Mouse (Mus musculus): ENCODE results near the gene Ccdc12. TPM values are rescaled to one million over a fixed set of nuclear protein-coding genes. Genes with fewer than 3 reads are reported as not detected.
A peak's percentile ranks its signal among the peaks of the same experiment; 100 is the strongest.

Gene Ccdc12
- polyA plus RNA-seq, 1 experiment from 2014 or later = 174 TPM

DNA sequence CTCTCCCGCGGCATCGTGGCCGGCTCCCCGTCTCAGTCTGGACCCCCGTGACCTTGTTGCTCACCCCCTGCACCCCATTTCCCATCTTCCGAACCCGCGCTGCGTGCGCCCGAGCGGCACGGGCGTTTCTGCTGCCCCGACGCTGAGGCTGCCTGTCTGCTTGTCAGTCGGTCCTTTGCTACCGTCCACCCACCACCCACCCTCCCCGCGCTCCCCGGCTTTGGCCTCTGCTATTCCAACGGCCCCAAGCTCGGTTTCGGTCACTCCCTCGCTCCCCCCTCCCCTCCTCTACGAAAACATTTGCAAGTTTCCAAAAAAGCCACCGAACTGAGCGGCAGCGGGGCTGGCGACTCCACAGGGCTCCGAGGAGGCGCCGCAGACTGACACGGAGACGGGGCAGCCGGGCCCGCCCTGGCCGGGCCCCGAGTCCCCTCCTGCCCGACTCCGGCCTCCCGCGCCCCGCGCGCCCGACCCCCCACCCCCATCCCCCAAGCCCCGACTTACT is 86.7 kb downstream of the Ccdc12 start:
- DNase-seq (ENCODE audit: low spot score) = peak; percentile 80
- Histone ChIP-seq H3K27ac (replicated peaks) (peak overlapping the region; percentile 96), H3K4me1 (peaks cover 72% of the 10 kb centered on the region), H3K36me3 (replicated peaks) (peaks cover 22% of the 10 kb centered on the region), H3K4me3 (peak overlapping the region; percentile 84), H3K27me3 (replicated peaks; ENCODE audit: low read depth, poor library complexity, severe bottlenecking) (peaks cover 81% of the 10 kb centered on the region), H3K9me3 (no peaks in the 10 kb centered on the region)
- under 1% methylated on average over 49 of the region's 49 CpGs for WGBS

DNA sequence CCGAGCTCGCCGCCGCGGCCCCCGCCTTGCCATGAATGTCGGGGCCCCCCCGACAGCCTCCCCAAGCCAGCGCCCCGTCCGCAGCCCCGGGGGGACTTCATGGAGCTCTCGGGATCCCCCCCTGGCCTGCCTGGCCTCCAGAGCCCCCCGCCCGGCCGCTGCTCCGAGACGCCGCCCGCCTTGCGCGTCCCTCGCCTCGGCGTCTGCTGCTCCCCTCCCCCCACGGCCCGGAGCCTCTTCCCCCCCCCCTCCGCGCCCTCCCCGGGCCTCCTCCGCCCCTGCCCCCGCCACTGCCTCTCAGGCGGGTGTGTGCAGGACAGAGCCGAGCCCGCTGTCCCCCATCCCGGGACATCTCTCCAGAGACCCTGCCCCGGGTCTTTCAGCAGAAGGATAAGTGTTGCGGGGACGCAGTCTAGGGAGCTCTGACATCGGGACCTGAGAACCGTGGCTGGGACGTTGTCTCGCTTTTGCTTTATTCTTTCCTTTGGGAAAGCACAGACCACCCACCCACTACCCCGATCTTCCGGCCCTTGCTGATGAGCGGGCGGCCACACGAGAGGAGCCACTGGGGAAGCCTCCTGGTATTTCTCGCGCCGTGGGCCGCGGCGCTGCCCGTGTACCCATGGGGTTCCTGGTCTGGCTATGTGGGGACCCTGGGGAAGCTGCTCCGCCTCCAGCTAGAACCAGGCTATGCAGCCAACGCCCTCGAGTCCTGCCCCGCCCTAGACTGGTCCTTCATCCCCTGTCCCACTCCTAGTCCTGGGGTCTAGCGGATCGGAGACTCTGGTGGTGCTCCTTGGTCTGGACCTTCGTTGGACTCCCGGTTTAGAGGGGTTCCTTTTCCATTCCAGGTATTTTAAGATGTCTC is 87.4 kb downstream of the Ccdc12 start:
- WGBS = 3% methylated on average over 62 of the region's 63 CpGs
- H3K9me3 ChIP-seq = no peaks in the 10 kb centered on the region
- H3K4me1 ChIP-seq = peaks cover 75% of the 10 kb centered on the region
- DNase-seq (ENCODE audit: low spot score) = peak; percentile 82
- H3K27ac ChIP-seq (replicated peaks) = peak overlapping the region; percentile 96
- H3K36me3 ChIP-seq (replicated peaks) = peaks cover 15% of the 10 kb centered on the region
- H3K27me3 ChIP-seq (replicated peaks; ENCODE audit: low read depth, poor library complexity, severe bottlenecking) = peaks cover 88% of the 10 kb centered on the region
- H3K4me3 ChIP-seq = peak overlapping the region; percentile 84

DNA sequence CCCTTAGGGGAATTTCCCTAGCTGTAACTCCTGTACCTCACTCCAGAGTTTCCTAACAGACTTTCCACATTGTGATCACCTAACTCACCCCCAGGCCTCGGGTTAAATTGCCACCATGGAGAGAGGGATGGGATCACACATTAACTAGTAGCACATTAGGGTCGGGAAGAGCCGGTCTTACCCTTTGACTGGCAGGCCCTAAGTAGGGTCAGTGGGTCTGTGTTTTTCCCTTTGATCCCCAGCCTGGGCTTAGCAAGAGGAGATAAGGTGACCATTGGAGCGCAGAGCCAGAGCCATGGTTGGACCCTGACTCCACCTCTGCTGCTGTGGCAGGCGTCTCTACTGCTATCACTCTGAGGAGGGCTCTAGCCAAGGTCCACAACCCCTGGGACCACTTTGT is 89.4 kb downstream of the Ccdc12 start:
- WGBS = 5% methylated on average over 5 of the region's 5 CpGs
- Histone ChIP-seq H3K27ac (replicated peaks) (peak overlapping the region; percentile 21; the same call in 1 of the 2 replicates), H3K9me3 (no peaks in the 10 kb centered on the region), H3K36me3 (replicated peaks) (no peaks in the 10 kb centered on the region), H3K4me3 (no peak overlapping the region), H3K27me3 (replicated peaks; ENCODE audit: low read depth, poor library complexity, severe bottlenecking) (peaks cover 88% of the 10 kb centered on the region), H3K4me1 (peaks cover 79% of the 10 kb centered on the region)
- DNase-seq (ENCODE audit: low spot score) = no peak

DNA sequence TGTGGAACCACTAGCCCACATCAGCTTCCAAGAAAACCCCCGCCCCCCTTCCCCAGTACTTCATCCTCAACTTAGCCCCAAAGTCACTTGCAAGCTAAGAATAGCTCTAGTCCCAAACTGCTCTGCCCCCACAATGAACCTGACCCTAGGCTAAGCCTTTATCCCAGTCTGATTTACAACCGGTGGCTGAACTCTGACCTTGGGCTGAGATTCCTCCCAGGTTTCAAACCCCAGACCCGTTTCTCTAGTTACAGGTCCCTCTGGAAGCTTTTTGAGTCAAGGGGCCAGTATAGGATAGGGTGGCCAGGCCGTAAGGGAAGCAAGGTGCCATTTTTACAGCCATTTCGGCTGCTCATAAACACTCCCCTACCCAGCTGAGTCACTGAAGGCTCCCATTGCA is 89.9 kb downstream of the Ccdc12 start:
- 31% methylated on average over 5 of the region's 5 CpGs for WGBS
- DNase-seq (ENCODE audit: low spot score) = no peak
- H3K4me3 ChIP-seq = no peak overlapping the region
- peaks cover 88% of the 10 kb centered on the region for H3K27me3 ChIP-seq (replicated peaks; ENCODE audit: low read depth, poor library complexity, severe bottlenecking)
- H3K36me3 ChIP-seq (replicated peaks) = no peaks in the 10 kb centered on the region
- peak overlapping the region; percentile 21; the same call in 1 of the 2 replicates for H3K27ac ChIP-seq (replicated peaks)
- peaks cover 79% of the 10 kb centered on the region for H3K4me1 ChIP-seq
- no peaks in the 10 kb centered on the region for H3K9me3 ChIP-seq

DNA sequence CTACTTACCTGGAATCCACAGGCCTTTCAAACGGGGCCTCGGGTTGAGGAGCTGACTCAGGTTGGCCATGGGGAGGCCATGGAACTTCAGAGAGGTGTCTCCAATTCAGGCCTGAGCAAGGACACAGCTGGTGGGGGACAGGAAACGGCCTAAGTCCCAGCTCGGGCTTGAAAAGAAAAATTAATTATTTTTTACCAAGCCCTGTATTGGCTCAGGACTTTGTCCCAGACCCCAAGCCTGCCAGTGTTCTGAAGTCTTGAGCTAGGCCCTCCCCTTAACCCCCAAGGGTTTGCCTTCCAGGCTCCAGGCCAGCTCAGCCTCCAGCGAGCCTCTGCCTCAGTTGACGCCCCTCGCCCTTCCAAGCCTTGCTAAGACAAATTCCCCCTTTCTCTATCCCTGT is 90.7 kb downstream of the Ccdc12 start, which contains the start of gene Pth1r:
TSS of gene Pth1r (minus strand) at position 185 of the 400 bp plus-strand sequence.
- H3K4me1 ChIP-seq = peaks cover 74% of the 10 kb centered on the region
- WGBS = 64% methylated on average over 7 of the region's 7 CpGs
- peaks cover 87% of the 10 kb centered on the region for H3K27me3 ChIP-seq (replicated peaks; ENCODE audit: low read depth, poor library complexity, severe bottlenecking)
- peak within 1 kb of the TSS; percentile 21; the same call in 1 of the 2 replicates for H3K27ac ChIP-seq (replicated peaks)
- H3K4me3 ChIP-seq = no peak within 1 kb of the TSS
- DNase-seq (ENCODE audit: low spot score) = no peak
- no peaks in the 10 kb centered on the region for H3K36me3 ChIP-seq (replicated peaks)
- no peaks in the 10 kb centered on the region for H3K9me3 ChIP-seq

DNA sequence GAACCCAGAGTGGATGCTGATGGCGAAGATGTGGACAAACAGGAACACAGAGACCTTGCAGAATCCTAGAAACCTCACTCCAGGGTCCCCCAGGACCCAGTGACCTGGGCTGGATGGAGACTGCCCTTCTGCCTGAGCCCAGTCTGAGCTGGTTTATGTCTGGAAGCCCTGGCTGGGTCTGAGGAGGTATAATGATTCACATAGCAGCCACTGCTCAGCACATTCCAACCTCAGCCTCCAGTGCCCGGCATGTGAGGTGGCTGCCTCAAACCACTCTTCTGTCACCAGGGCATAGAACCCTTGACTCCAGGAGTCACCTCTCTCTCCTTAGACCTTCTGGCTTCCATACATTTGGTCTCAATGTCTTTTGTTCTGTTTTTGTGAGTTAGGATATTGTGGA is 92.1 kb downstream of the Ccdc12 start:
- peaks cover 70% of the 10 kb centered on the region for H3K4me1 ChIP-seq

DNA sequence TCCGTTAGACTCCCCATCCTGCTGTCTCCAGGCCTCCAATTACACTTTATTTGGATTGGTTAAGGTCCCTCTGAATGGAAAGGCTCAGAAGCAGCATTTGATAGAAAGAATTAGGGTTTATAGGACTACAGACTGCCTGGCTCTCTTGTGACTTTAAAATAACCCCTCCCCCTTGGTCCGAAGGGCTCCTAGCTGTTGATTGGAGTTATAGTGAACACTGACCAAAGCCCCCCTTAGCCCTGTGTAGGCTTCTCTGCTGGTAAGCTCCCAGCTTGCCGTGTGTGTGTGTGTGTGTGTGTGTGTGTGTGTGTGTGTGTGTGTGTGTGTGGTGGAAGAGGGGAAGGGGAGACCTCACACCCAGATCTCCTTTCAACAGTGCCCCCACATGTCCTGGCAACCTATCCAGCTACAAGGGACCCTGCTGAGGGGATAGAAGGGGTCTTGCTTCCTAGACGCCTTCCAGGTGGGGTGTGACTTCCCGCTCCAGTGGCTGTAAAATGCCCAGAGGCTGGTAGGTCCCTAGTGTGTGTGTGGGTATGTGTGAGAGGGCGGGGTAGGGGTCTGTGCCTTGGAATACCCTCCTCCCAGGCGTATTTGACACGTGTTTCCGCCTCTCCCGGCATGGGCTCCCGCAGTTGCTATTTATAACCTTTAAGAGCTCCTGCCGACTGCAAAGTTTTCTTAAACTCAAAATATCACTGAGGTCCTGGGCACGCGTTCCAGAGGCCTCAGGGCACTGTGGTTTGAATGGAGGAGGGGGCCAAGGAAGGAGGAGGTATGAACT is 94.3 kb downstream of the Ccdc12 start:
- H3K4me1 ChIP-seq = peaks cover 59% of the 10 kb centered on the region
- peak overlapping the region; percentile 72 for H3K27ac ChIP-seq (replicated peaks)
- no peaks in the 10 kb centered on the region for H3K9me3 ChIP-seq
- no peaks in the 10 kb centered on the region for H3K36me3 ChIP-seq (replicated peaks)
- no peak overlapping the region for H3K4me3 ChIP-seq
- DNase-seq (ENCODE audit: low spot score) = peak; percentile 36
- H3K27me3 ChIP-seq (replicated peaks; ENCODE audit: low read depth, poor library complexity, severe bottlenecking) = peaks cover 59% of the 10 kb centered on the region
- WGBS = 40% methylated on average over 14 of the region's 14 CpGs

More for the DNA sequence above, 92.1 kb downstream of the Ccdc12 start:
- no peaks in the 10 kb centered on the region for H3K9me3 ChIP-seq
- no peak for DNase-seq (ENCODE audit: low spot score)
- 73% methylated on average over 2 of the region's 2 CpGs for WGBS
- H3K36me3 ChIP-seq (replicated peaks) = no peaks in the 10 kb centered on the region
- peaks cover 77% of the 10 kb centered on the region for H3K27me3 ChIP-seq (replicated peaks; ENCODE audit: low read depth, poor library complexity, severe bottlenecking)
- no peak overlapping the region for H3K4me3 ChIP-seq
- peak overlapping the region; percentile 7; the same call in 1 of the 2 replicates for H3K27ac ChIP-seq (replicated peaks)

DNA sequence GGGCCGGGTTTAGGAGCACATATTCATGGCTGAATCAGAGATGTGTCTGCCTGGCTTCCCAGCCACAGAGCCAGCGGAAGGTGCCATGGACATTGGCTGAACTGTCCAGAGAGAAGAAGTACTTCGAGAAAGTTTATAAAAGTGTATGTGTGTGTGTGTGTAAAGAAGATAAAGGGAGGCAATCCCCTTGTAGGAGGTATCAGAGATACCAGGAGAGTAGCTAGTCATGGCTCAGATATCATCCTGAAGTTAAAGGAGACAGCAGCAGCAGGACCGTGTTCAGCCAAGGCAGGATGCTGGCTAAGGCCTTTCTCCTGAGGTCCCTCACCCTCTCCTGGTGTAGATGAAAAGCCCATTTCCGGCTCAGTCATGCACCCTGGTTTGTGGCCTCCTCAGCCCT is 95.1 kb downstream of the Ccdc12 start:
- H3K9me3 ChIP-seq = no peaks in the 10 kb centered on the region
- WGBS = 82% methylated on average over 5 of the region's 5 CpGs
- no peak for DNase-seq (ENCODE audit: low spot score)
- no peaks in the 10 kb centered on the region for H3K36me3 ChIP-seq (replicated peaks)
- H3K4me1 ChIP-seq = peaks cover 51% of the 10 kb centered on the region
- H3K27ac ChIP-seq (replicated peaks) = peak overlapping the region; percentile 72
- H3K27me3 ChIP-seq (replicated peaks; ENCODE audit: low read depth, poor library complexity, severe bottlenecking) = peaks cover 51% of the 10 kb centered on the region
- H3K4me3 ChIP-seq = no peak overlapping the region

DNA sequence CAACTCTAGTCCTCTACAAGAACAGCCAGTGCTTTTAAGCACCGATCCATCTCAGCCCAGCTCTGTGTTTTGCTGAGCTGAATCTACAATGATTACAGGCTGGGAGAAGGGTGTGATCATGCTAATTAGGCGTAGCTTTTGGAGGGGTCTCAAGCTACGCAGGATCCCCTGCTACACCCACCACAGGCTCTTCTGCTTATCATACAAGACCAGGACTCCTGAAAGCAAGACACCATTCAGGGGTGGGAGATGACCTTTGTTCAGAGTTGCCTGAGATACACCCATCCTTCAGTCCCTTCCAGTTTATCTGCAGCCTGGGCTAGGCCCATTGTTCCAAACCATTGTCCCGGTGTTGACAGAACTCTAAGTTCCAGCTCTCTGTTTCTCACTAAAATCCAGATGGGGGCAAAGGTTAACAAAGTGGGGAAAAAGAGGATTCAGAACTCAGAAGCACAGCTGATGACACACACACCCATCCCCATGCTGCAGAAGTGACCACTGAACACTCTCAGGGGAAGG is 96.7 kb downstream of the Ccdc12 start:
- WGBS = 81% methylated on average over 4 of the region's 4 CpGs
- Histone ChIP-seq H3K27ac (replicated peaks) (no peak overlapping the region), H3K4me3 (no peak overlapping the region), H3K4me1 (peaks cover 39% of the 10 kb centered on the region), H3K27me3 (replicated peaks; ENCODE audit: low read depth, poor library complexity, severe bottlenecking) (peaks cover 37% of the 10 kb centered on the region), H3K36me3 (replicated peaks) (no peaks in the 10 kb centered on the region), H3K9me3 (no peaks in the 10 kb centered on the region)
- no peak for DNase-seq (ENCODE audit: low spot score)

DNA sequence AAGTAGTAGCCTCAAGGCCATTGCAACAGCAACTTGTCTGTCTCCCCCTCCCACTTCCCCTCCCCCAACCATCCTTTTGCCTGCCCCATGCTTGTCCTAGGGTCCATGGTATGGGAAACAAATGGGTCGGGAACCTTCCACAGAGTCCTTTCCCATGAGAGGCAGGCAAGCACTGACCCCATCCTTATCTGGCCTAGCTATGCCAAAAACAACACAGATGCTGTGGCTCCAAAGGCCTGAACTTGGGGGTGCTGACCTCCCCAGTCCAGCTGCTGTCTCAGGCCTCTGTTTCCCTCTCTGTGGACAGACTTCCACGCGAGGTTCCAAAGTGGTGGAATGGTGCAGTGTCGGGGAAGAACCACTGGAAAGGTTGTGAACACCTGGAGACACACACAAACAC is 97.5 kb downstream of the Ccdc12 start:
- 81% methylated on average over 4 of the region's 4 CpGs for WGBS
- Histone ChIP-seq H3K9me3 (no peaks in the 10 kb centered on the region), H3K36me3 (replicated peaks) (no peaks in the 10 kb centered on the region), H3K4me1 (peaks cover 33% of the 10 kb centered on the region), H3K4me3 (no peak overlapping the region), H3K27me3 (replicated peaks; ENCODE audit: low read depth, poor library complexity, severe bottlenecking) (peaks cover 29% of the 10 kb centered on the region), H3K27ac (replicated peaks) (0 out of 2 replicates have a peak overlapping the region, but pooled peaks have one; percentile 51)
- no peak for DNase-seq (ENCODE audit: low spot score)

DNA sequence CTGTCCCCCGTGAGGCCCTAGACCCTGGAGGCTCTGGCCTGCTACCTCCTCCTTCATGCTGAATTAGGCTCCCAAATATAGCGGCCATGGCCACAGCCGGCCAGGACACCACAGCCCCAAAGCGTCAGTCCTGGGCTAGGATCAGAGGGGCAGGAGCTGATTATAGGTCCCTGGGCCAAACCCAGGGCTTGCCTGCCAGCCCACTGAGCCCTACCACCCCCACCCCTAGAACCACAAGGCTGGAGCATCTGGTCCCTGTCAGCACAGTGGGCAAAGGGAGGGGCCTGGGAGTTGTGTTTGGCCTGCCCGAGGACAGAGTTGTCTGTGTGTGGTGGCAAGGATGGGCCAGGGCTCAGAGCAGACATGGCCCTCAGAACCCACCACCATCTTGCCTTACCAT is 101.5 kb downstream of the Ccdc12 start:
- Histone ChIP-seq H3K27ac (replicated peaks) (no peak overlapping the region), H3K4me1 (peaks cover 35% of the 10 kb centered on the region), H3K4me3 (no peak overlapping the region), H3K9me3 (no peaks in the 10 kb centered on the region), H3K27me3 (replicated peaks; ENCODE audit: low read depth, poor library complexity, severe bottlenecking) (peaks cover 5% of the 10 kb centered on the region; the same call in 1 of the 2 replicates), H3K36me3 (replicated peaks) (no peaks in the 10 kb centered on the region)
- 72% methylated on average over 5 of the region's 5 CpGs for WGBS
- no peak for DNase-seq (ENCODE audit: low spot score)

DNA sequence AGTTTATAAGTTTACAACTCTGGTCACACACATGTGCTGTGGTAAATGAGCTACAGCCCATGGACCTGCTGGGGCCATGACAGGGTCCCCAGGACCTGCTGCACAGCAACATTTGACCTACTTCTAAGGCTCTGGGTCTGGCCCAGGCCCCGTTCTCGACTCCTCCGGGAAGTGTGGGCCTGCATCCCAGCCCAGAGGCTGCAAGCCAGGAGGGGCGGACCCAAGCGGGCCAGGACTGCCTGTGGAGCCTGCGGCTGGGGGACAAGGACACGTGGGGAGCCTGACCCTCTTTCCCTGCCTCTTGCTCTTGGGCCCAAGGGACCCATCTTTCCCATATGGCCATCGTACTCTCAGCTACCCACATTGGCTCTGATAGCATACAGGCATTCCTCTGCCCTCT is 102.3 kb downstream of the Ccdc12 start:
- peaks cover 10% of the 10 kb centered on the region for H3K27me3 ChIP-seq (replicated peaks; ENCODE audit: low read depth, poor library complexity, severe bottlenecking)
- H3K9me3 ChIP-seq = no peaks in the 10 kb centered on the region
- no peaks in the 10 kb centered on the region for H3K36me3 ChIP-seq (replicated peaks)
- H3K4me1 ChIP-seq = peaks cover 32% of the 10 kb centered on the region
- WGBS = 73% methylated on average over 8 of the region's 8 CpGs
- H3K4me3 ChIP-seq = no peak overlapping the region
- H3K27ac ChIP-seq (replicated peaks) = 0 out of 2 replicates have a peak overlapping the region, but pooled peaks have one; percentile 44
- DNase-seq (ENCODE audit: low spot score) = no peak

All from embryonic facial prominence, embryonic 10.5 days (tissue).